Mouse (Mus musculus) liver, embryonic 18 days (tissue): Measurements from ENCODE around the gene Jagn1. TPM values are rescaled to one million over a fixed set of nuclear protein-coding genes. Genes with fewer than 3 reads are reported as not detected.

Experiments used
- polyA plus RNA-seq: library from polyadenylated mRNA; depleted of rRNA; stranded (reverse); fragments of >200 nt; gene quantifications from 2 replicates; pipeline ENCODE4 v1.2.3, GENCODE M21; 2012; rRNA removed

Jagn1 gene
- polyA plus RNA-seq: 27.7 and 29.5 TPM in 2 replicates

DNA sequence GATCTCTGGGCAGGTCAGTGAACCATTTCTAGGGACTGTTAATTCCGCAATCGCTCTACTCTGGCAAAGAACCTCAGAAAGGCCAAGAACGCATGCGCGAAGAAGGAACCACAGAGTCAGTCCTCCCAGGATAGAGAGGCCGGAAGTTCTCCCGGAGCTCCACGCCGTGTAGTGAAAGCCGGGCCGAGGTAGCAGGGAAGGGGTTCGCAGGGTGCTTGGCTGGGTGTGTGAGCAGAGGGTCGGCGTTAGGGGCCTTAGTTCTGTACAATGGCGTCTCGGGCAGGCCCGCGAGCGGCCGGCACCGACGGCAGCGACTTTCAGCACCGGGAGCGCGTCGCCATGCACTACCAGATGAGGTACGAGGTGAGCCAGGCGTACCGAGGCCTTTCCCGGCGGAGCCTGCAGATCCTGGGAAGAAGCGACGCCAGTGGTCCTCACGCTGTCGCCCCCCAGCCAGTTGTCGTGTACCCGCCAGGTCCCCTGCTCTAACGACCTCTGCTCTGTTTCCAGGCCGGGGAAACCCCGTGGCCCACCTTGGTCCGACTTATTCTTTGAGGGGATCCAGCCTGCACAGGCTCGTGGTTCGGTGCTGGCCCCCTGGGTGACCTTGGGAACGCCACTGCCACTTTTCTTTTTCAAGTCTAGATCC is at the start of gene Jagn1:
Jagn1 (plus strand) TSS at position 128 of the 649 bp plus-strand sequence.

DNA sequence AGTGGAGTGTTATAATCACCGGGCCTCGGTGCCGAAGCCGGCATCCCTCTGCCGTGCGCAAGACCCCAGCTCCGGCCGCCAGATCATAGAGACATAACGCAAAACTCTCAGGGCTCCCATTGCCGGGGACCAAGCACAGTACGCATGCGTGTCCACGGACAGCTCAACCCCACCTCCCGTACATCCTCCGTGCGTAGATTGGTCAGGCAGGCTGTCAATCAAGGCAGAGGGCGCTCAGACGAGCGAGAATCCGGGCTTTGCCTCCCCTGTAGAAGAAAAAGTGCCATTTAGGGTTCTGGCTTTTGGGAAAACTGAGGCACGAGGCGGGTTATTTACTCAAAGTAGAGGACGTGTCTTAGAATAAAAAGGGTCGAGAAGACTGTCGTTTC is 23.2 kb upstream of the Jagn1 start, which contains the start of gene Rpusd3:
Rpusd3 (minus strand) TSS at position 142 of the 389 bp plus-strand sequence.

GRCm38 (mm10) chr6:113435664-113436205 is 6.6 kb upstream of the Jagn1 start, which contains the start of gene Cidec:
Gene Cidec (minus strand): TSS chr6:113435760.

GRCm38 (mm10) chr6:113457952-113458534 is 15.7 kb downstream of the Jagn1 start, which contains the start of gene Il17re:
Gene Il17re (plus strand): TSS chr6:113458484.

GRCm38 (mm10) chr6:113471297-113471936 is 29.0 kb downstream of the Jagn1 start, which contains the start of gene Il17rc:
Gene Il17rc (plus strand): TSS chr6:113471427.

DNA sequence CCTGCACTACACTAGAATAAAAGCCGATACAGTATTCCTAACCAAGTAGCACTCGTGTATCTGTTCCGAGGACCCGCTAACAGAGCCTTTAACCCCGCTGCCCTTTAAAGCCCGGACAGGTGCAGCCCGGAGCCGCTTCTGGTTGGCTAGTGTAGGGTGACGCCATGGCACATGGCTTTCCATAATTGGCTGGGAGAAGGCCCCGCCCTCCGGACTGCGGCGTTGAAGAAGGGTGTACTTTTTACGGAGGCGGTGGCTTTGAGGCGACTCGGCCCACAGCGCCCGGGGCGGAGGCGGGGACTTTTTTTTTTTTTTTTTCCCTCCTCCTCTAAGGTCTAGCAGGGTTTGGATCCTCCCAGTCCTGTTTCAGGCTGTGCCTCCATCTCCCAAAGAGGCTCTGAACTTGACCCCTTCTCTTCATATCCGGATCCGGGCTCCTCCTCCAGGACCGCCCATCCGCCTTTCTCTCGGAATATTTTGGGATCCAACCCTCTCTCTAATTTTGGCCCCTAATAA is 40.8 kb downstream of the Jagn1 start, which contains the start of gene Creld1:
Creld1 (plus strand) TSS at position 198 of the 516 bp plus-strand sequence.

Other genes with a start within 250 kb of the Jagn1 start
- gene Lhfpl4, start 247.2 kb upstream of the Jagn1 start, polyA plus RNA-seq: under 0.01 and 0.02 TPM in 2 replicates
- gene Mtmr14, start 204.7 kb upstream of the Jagn1 start, polyA plus RNA-seq: 15.0 and 15.2 TPM in 2 replicates
- 0.01 and 0.06 TPM in 2 replicates for gene Cpne9, start 160.3 kb upstream of the Jagn1 start, polyA plus RNA-seq
- gene Brpf1, start 135.4 kb upstream of the Jagn1 start, polyA plus RNA-seq: 8.6 and 10.5 TPM in 2 replicates
- gene Ogg1, start 115.6 kb upstream of the Jagn1 start, polyA plus RNA-seq: 6.7 and 7.1 TPM in 2 replicates
- 14.7 and 16.5 TPM in 2 replicates for gene Camk1, start 98.6 kb upstream of the Jagn1 start, polyA plus RNA-seq
- 8.9 and 9.7 TPM in 2 replicates for gene Tada3, start 64.7 kb upstream of the Jagn1 start, polyA plus RNA-seq
- gene Arpc4, start 64.5 kb upstream of the Jagn1 start, polyA plus RNA-seq: 44.5 and 50.4 TPM in 2 replicates
- 2.1 and 3.1 TPM in 2 replicates for gene Ttll3, start 53.3 kb upstream of the Jagn1 start, polyA plus RNA-seq
- gene Rpusd3, start 23.2 kb upstream of the Jagn1 start, polyA plus RNA-seq: 19.9 and 20.2 TPM in 2 replicates
- 0.21 and 0.44 TPM in 2 replicates for gene Cidec, start 6.8 kb upstream of the Jagn1 start, polyA plus RNA-seq
- 0.34 and 0.35 TPM in 2 replicates for gene Il17re, start 15.9 kb downstream of the Jagn1 start, polyA plus RNA-seq
- 12.2 and 12.6 TPM in 2 replicates for gene Il17rc, start 28.9 kb downstream of the Jagn1 start, polyA plus RNA-seq
- gene Creld1, start 40.7 kb downstream of the Jagn1 start, polyA plus RNA-seq: 6.6 and 7.4 TPM in 2 replicates
- gene Prrt3, start 59.4 kb downstream of the Jagn1 start, polyA plus RNA-seq: 0.01 TPM in 1 of 2 replicates, not detected in the other
- gene Emc3, start 89.1 kb downstream of the Jagn1 start, polyA plus RNA-seq: 24.7 and 25.0 TPM in 2 replicates
- 4.0 and 4.2 TPM in 2 replicates for gene Fancd2, start 89.1 kb downstream of the Jagn1 start, polyA plus RNA-seq
- not detected in 2 replicates for gene Fancd2os, start 158.1 kb downstream of the Jagn1 start, polyA plus RNA-seq
- 75.9 and 79.8 TPM in 2 replicates for gene Brk1, start 162.2 kb downstream of the Jagn1 start, polyA plus RNA-seq
- 5.9 and 7.4 TPM in 2 replicates for gene Vhl, start 181.4 kb downstream of the Jagn1 start, polyA plus RNA-seq
- gene Irak2, start 195.9 kb downstream of the Jagn1 start, polyA plus RNA-seq: 21.6 and 22.6 TPM in 2 replicates